23 mouse cellular contexts compared by ENCODE assay signal in the genomic region with DNA sequence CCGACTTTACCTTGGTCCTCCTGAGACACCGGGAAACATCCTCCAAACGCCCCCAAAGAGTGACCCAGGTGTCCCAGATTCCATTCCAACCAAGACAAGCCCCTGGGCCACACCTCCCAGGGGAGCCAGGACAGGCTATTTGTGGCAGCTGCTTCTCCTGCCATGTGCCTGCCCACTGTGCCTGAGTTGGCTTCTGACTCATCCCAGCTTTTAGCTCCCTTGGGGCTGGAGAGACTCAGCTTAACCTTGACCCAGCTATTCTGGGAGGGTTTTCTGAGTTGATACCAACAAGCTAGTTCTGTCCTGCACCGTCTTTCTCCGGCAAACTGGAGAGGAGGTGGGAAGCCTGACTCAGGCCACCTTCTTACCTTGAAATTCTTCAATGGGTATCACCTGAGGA. TPM values are rescaled to one million over a fixed set of nuclear protein-coding genes. Genes with fewer than 3 reads are reported as not detected.
DNase-seq lines count a peak whose midpoint lies in the region; ATAC-seq and TF ChIP-seq lines count a peak whose summit lies in the region.
"Had no signal": no experiment of that assay in that cellular context is flagged by ENCODE, and none has a peak within 500 bp of the region (broad histone marks: within the 10 kb centered on the region; RNA-seq: fewer than 3 reads in every experiment).

No protein-coding gene starts in this region.

- no peak overlapping the region for H3K4me3 ChIP-seq in heart, embryonic 12.5 days
- no peak overlapping the region for H3K4me3 ChIP-seq in C2C12 (ENCODE audit: insufficient read depth, poor library complexity, severe bottlenecking)
- no peak overlapping the region for H3K4me3 ChIP-seq in midbrain, embryonic 10.5 days
- H3K4me3 ChIP-seq: embryonic facial prominence, embryonic 12.5 days; forebrain, embryonic 15.5 days; limb, embryonic 10.5 days; midbrain, embryonic 12.5 days; neural tube, embryonic 15.5 days had no signal

- H3ac ChIP-seq in C2C12 (ENCODE audit: control insufficient read depth, insufficient read length, low read depth) = no peak overlapping the region

- H3K27me3 ChIP-seq in heart, embryonic 12.5 days (replicated peaks) = peaks cover 74% of the 10 kb centered on the region
- no peaks in the 10 kb centered on the region for H3K27me3 ChIP-seq in C2C12 (ENCODE audit: control insufficient read depth, insufficient read depth, insufficient read length)
- H3K27me3 ChIP-seq in midbrain, embryonic 10.5 days (ENCODE audit: low read depth, poor library complexity, severe bottlenecking) = peaks cover 41% of the 10 kb centered on the region

- H3K4me1 ChIP-seq in heart, embryonic 12.5 days (replicated peaks) = peaks cover 16% of the 10 kb centered on the region
- H3K4me1 ChIP-seq in midbrain, embryonic 10.5 days = peaks cover 39% of the 10 kb centered on the region

- no peak for TF ChIP-seq CTCF in C2C12 (IDR thresholded peaks at IDR 0.05; ENCODE audit: control insufficient read depth, insufficient read depth, insufficient read length)

- peak; percentile 16 for DNase-seq in cerebellum, adult 9-10 months
- DNase-seq in cerebellum, adult 18-20 months = no peak
- peak; percentile 46 to 72 for DNase-seq in heart, adult 18-20 months
- peak; percentile 52 for DNase-seq in adrenal gland, postnatal 25 days
- no peak for DNase-seq in spleen, adult 18-20 months
- no peak for DNase-seq in midbrain, embryonic 10.5 days (ENCODE audit: low spot score)
- DNase-seq: B cell, adult 2 months; kidney, adult 11 months; kidney, postnatal 14 days; lung, embryonic 14.5 days; retina, postnatal 1 day; right cerebral cortex, postnatal 4 days; thymus, adult 18-20 months had no signal

- H3K79me3 ChIP-seq in C2C12 (ENCODE audit: low read depth) = no peaks in the 10 kb centered on the region

- no peaks in the 10 kb centered on the region for H3K36me3 ChIP-seq in heart, embryonic 12.5 days
- H3K36me3 ChIP-seq in C2C12 (ENCODE audit: control insufficient read depth, insufficient read depth) = no peaks in the 10 kb centered on the region
- H3K36me3 ChIP-seq in midbrain, embryonic 10.5 days = no peaks in the 10 kb centered on the region
- H3K36me3 ChIP-seq: embryonic facial prominence, embryonic 12.5 days; forebrain, embryonic 15.5 days; limb, embryonic 10.5 days; midbrain, embryonic 12.5 days; neural tube, embryonic 15.5 days had no signal

- H3K79me2 ChIP-seq in C2C12 (ENCODE audit: control insufficient read depth, insufficient read depth) = no peaks in the 10 kb centered on the region

- H3K9ac ChIP-seq in heart, embryonic 12.5 days = no peak overlapping the region
- H3K9ac ChIP-seq: embryonic facial prominence, embryonic 12.5 days; forebrain, embryonic 15.5 days; lung, embryonic 14.5 days; midbrain, embryonic 12.5 days; neural tube, embryonic 15.5 days had no signal

- WGBS in heart, embryonic 12.5 days = 63% methylated on average over 5 of the region's 5 CpGs
- 77% methylated on average over 5 of the region's 5 CpGs for WGBS in midbrain, embryonic 10.5 days

- no peak overlapping the region for H3K27ac ChIP-seq in heart, embryonic 12.5 days (ENCODE audit: poor library complexity, severe bottlenecking)
- no peak overlapping the region for H3K27ac ChIP-seq in midbrain, embryonic 10.5 days (replicated peaks)
- H3K27ac ChIP-seq: embryonic facial prominence, embryonic 12.5 days; forebrain, embryonic 15.5 days; hindbrain, postnatal 0 days; limb, embryonic 10.5 days; macrophage; midbrain, embryonic 12.5 days; neural tube, embryonic 15.5 days had no signal

- no peak for ATAC-seq in heart, embryonic 12.5 days (ENCODE audit: insufficient number of reproducible peaks, low FRiP score)
- ATAC-seq: forebrain, embryonic 15.5 days; hindbrain, postnatal 0 days had no signal

- no peak overlapping the region for H3K4me2 ChIP-seq in heart, embryonic 12.5 days
- H3K4me2 ChIP-seq: embryonic facial prominence, embryonic 12.5 days; forebrain, embryonic 15.5 days; liver, embryonic 11.5 days; lung, embryonic 14.5 days; midbrain, embryonic 12.5 days; neural tube, embryonic 15.5 days had no signal

- no peaks in the 10 kb centered on the region for H3K9me3 ChIP-seq in heart, embryonic 12.5 days (replicated peaks)
- no peaks in the 10 kb centered on the region for H3K9me3 ChIP-seq in midbrain, embryonic 10.5 days (replicated peaks)
- H3K9me3 ChIP-seq: embryonic facial prominence, embryonic 12.5 days; forebrain, embryonic 15.5 days; limb, embryonic 10.5 days; midbrain, embryonic 12.5 days; neural tube, embryonic 15.5 days had no signal

TF ChIP-seq in C2C12, 6 proteins besides CTCF, POLR2A, EP300 and RAD21:
- TF ChIP-seq MYOD1 (IDR thresholded peaks at IDR 0.05; ENCODE audit: control insufficient read depth, insufficient read length, low read depth) (peak; percentile 81), MAX (IDR thresholded peaks at IDR 0.05) (peak; percentile 96), MYOG (IDR thresholded peaks at IDR 0.05; ENCODE audit: control insufficient read depth, extremely low read depth, insufficient read length) (no peak), USF1 (IDR thresholded peaks at IDR 0.05; ENCODE audit: low read depth) (peak; percentile 3), FOSL1 (IDR thresholded peaks at IDR 0.05; ENCODE audit: insufficient read depth, low read length, poor library complexity, severe bottlenecking) (peak; percentile 41), CEBPB (IDR thresholded peaks at IDR 0.05; ENCODE audit: low read depth) (no peak)

RNA-seq across cellular contexts. Expression of gene Ntng2, which starts 54.4 kb away (rescaled TPM):
- 10 to 100 TPM; 10.5 to 14.7 TPM for total RNA-seq in heart, adult 18-20 months (2021)
- 0.26 and 0.33 TPM in 2 replicates for polyA plus RNA-seq in heart, embryonic 12.5 days (2016; fragmentation: Nextera tagmentation; extraction: Ambion mirVana)
- polyA plus RNA-seq in C2C12 (2012; fragmentation: generic; extraction: Trizol) = 0.40 TPM
- total RNA-seq in adrenal gland, postnatal 25 days (2021) = 43.0 and 54.3 TPM in 2 replicates
- polyA plus RNA-seq in midbrain, embryonic 10.5 days (2016; fragmentation: Nextera tagmentation; extraction: Ambion mirVana) = 1.6 and 2.8 TPM in 2 replicates
- polyA plus RNA-seq: liver, embryonic 11.5 days had no signal

Comparison
In these comparisons a context has a peak if more than half of its experiments do, and no peak if none do; other contexts are left out.
1. DNase-seq: peak in cerebellum, adult 9-10 months (single experiment), heart, adult 18-20 months (2 of 2) and adrenal gland, postnatal 25 days (single experiment); none in cerebellum, adult 18-20 months (0 of 2), spleen, adult 18-20 months (0 of 2) and midbrain, embryonic 10.5 days (single experiment).